Mouse (Mus musculus): ENCODE results near the gene Scgb1a1. TPM values are rescaled to one million over a fixed set of nuclear protein-coding genes. Genes with fewer than 3 reads are reported as not detected.

Gene Scgb1a1
- polyA plus RNA-seq, 1 experiment, result not detected

DNA sequence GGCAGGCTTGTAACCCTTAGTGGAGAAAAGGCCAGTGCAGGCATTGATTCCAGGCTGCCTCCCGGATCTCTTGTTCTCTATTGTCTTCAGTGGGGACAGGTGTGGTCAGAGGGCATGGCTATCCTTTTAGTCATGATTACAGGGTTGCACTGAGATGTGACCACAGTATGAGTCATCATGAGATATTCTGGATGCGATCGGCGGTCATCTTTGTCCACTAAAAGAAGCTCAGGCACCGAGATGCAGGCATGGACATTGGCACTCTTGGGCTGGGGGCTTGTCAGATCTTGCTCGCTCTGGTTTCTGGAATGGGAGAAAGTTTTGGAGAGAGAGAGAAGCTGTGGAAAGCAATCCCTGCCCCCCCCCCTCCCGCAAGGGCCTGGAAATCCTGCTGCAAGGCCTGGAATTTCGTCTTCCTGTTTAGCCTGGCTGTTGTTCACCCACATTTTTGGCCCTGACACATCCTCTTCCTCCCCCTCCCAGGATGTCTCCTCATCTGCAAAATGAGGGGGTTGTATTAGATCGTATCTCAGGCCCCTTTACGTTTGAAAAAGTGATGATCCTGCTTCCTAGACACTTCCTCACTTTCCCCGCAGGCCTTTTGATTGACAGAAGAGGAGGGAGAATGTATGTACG is 13.9 kb downstream of the Scgb1a1 start:
- Histone ChIP-seq H3K9me3 (ENCODE audit: control insufficient read depth, low read length) (no peaks in the 10 kb centered on the region), H3K4me3 (replicated peaks) (no peak overlapping the region), H3K36me3 (ENCODE audit: control insufficient read depth) (no peaks in the 10 kb centered on the region), H3K4me1 (ENCODE audit: control insufficient read depth) (no peaks in the 10 kb centered on the region), H3K27me3 (ENCODE audit: control insufficient read depth) (no peaks in the 10 kb centered on the region)
- no peak for TF ChIP-seq GATA1 (IDR thresholded peaks at IDR 0.05; ENCODE audit: low read length)
- no peak for TF ChIP-seq TAL1 (IDR thresholded peaks at IDR 0.05; ENCODE audit: low read length)

DNA sequence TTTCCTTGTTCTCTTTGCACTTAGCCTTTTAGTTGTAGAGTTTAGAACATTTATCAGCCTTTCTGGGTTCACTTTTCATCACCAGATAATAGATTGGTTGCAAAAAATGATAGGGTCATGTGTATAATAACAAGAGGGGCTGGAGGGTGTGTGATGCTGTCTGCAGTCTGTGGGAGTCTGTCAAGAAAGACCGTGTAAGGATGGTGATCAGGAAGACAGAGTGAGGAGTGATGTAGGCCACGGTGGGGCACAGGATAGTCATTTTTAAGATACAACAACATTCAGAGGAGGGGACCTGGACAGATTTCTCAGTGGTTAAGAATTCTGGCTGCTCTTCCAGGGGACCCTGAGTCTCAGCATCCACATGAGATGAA is 15.6 kb downstream of the Scgb1a1 start:
- H3K4me3 ChIP-seq (replicated peaks), result no peak overlapping the region
- H3K36me3 ChIP-seq (ENCODE audit: control insufficient read depth), result no peaks in the 10 kb centered on the region
- TF ChIP-seq TAL1 (IDR thresholded peaks at IDR 0.05; ENCODE audit: low read length) (no peak), GATA1 (IDR thresholded peaks at IDR 0.05; ENCODE audit: low read length) (no peak)
- no peaks in the 10 kb centered on the region for H3K4me1 ChIP-seq (ENCODE audit: control insufficient read depth)
- H3K9me3 ChIP-seq (ENCODE audit: control insufficient read depth, low read length), result no peaks in the 10 kb centered on the region
- H3K27me3 ChIP-seq (ENCODE audit: control insufficient read depth), result no peaks in the 10 kb centered on the region

DNA sequence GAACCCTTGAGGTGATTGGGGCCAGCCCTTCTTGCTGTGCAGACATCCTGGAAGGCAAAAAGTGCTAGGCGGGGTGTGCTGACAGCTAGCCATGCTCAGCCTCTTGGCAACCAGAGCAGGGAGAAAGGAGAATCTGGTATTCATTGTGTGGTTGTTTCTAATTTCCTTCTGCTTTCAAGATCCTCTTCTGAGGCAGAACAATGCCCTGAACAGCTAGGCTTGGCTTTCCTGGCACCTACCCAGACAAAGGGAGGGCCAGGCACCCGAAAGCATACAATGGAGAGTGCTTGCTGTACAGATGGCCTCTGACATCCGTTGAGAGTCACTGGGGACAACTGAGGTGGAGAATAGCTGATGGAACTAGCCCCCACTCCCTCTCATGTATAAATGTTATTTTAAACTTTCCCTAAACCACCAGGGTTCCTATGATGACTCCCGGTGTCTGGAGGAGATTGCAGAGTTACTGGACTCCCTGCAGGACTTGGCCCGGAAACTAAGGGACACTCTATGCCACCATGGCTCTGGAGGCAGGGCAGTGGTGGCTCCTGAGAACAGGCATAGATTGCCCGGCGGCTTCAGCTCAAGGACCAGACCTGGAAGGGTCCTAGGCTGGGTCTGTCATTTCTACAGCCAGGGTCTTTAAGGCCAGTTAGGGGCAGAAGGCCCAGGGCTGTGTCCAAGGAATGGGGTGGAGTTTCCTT is 16.2 kb downstream of the Scgb1a1 start:
- no peak for TF ChIP-seq GATA1 (IDR thresholded peaks at IDR 0.05; ENCODE audit: low read length)
- no peak for TF ChIP-seq TAL1 (IDR thresholded peaks at IDR 0.05; ENCODE audit: low read length)
- Histone ChIP-seq H3K4me3 (replicated peaks) (no peak overlapping the region), H3K9me3 (ENCODE audit: control insufficient read depth, low read length) (no peaks in the 10 kb centered on the region), H3K4me1 (ENCODE audit: control insufficient read depth) (no peaks in the 10 kb centered on the region), H3K36me3 (ENCODE audit: control insufficient read depth) (no peaks in the 10 kb centered on the region), H3K27me3 (ENCODE audit: control insufficient read depth) (no peaks in the 10 kb centered on the region)

DNA sequence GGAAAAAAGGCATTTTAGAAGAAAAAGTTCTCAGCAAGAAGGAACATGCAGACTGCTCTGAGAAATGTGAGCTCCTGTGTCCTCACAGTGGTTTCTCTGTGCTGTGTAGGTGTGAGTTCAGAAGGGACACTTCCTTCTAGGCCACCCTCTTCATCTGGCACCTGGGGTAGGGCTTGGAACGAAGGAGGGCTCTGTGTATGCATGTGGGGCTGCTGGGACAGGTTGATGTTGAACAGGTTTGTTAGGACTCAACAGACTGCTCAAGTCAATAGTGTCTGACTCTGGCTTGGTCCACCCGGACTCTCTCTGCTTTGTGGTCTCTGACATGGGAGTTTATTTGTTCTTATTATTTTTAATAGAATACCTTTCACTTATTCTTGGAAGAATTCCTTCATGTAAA is 17.4 kb downstream of the Scgb1a1 start:
- Histone ChIP-seq H3K36me3 (ENCODE audit: control insufficient read depth) (no peaks in the 10 kb centered on the region), H3K9me3 (ENCODE audit: control insufficient read depth, low read length) (no peaks in the 10 kb centered on the region), H3K27me3 (ENCODE audit: control insufficient read depth) (no peaks in the 10 kb centered on the region), H3K4me1 (ENCODE audit: control insufficient read depth) (peaks cover 2% of the 10 kb centered on the region), H3K4me3 (replicated peaks) (no peak overlapping the region)
- no peak for TF ChIP-seq TAL1 (IDR thresholded peaks at IDR 0.05; ENCODE audit: low read length)
- no peak for TF ChIP-seq GATA1 (IDR thresholded peaks at IDR 0.05; ENCODE audit: low read length)

DNA sequence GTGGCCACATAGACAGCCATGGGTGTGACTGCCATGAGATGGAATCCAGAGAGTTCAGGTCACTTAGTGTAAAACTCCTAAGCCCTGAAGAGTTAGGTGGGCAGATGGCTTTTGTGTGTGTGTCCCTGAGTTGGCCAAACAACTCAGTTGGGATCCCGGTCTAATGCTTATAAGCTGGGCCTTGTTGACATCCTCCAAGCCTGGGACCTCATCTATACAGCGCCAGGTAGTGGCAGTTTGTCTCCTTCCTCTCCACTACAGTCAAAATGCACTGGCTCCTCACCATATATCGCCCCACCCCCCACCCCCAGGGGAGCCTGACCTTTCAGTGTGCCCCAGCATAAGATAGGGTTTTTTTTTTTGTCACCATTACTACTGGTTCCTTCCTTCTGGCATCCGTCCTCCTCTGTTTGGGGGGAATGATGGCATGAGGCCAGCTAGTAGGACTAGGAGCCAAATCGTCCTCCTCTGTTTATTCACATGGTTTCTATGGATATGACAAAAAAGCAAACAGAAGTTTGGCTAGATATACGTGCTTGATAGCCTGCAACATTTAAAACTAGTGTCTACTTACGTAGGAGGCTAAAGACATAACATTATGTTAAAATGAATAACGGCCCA is 18.0 kb downstream of the Scgb1a1 start:
- TF ChIP-seq TAL1 (IDR thresholded peaks at IDR 0.05; ENCODE audit: low read length) (no peak), GATA1 (IDR thresholded peaks at IDR 0.05; ENCODE audit: low read length) (no peak)
- H3K27me3 ChIP-seq (ENCODE audit: control insufficient read depth), result no peaks in the 10 kb centered on the region
- no peak overlapping the region for H3K4me3 ChIP-seq (replicated peaks)
- H3K4me1 ChIP-seq (ENCODE audit: control insufficient read depth), result peaks cover 2% of the 10 kb centered on the region
- no peaks in the 10 kb centered on the region for H3K9me3 ChIP-seq (ENCODE audit: control insufficient read depth, low read length)
- H3K36me3 ChIP-seq (ENCODE audit: control insufficient read depth), result no peaks in the 10 kb centered on the region

DNA sequence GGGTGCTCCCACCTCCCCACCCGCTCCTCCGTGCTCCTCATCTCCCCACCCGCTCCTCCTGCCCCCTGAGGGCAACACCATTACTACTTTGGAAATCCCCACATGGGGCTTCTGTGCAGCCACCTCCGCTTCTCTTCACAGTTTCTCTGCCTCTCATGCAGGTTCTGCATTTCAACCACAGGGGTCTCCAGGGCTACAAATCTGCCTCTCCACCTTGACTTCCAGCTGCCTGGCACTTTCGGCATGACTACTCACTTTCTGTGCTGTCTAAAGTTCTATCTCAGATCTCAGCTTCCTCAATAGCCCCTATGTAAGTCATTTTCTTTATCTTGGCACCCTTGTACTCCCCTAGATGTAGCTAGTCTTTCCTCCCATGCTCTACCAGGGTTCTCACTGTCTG is 20.5 kb downstream of the Scgb1a1 start:
- Histone ChIP-seq H3K9me3 (ENCODE audit: control insufficient read depth, low read length) (no peaks in the 10 kb centered on the region), H3K4me1 (ENCODE audit: control insufficient read depth) (peaks cover 2% of the 10 kb centered on the region), H3K27me3 (ENCODE audit: control insufficient read depth) (no peaks in the 10 kb centered on the region), H3K4me3 (replicated peaks) (no peak overlapping the region), H3K36me3 (ENCODE audit: control insufficient read depth) (no peaks in the 10 kb centered on the region)
- TF ChIP-seq GATA1 (IDR thresholded peaks at IDR 0.05; ENCODE audit: low read length) (no peak), TAL1 (IDR thresholded peaks at IDR 0.05; ENCODE audit: low read length) (no peak)

DNA sequence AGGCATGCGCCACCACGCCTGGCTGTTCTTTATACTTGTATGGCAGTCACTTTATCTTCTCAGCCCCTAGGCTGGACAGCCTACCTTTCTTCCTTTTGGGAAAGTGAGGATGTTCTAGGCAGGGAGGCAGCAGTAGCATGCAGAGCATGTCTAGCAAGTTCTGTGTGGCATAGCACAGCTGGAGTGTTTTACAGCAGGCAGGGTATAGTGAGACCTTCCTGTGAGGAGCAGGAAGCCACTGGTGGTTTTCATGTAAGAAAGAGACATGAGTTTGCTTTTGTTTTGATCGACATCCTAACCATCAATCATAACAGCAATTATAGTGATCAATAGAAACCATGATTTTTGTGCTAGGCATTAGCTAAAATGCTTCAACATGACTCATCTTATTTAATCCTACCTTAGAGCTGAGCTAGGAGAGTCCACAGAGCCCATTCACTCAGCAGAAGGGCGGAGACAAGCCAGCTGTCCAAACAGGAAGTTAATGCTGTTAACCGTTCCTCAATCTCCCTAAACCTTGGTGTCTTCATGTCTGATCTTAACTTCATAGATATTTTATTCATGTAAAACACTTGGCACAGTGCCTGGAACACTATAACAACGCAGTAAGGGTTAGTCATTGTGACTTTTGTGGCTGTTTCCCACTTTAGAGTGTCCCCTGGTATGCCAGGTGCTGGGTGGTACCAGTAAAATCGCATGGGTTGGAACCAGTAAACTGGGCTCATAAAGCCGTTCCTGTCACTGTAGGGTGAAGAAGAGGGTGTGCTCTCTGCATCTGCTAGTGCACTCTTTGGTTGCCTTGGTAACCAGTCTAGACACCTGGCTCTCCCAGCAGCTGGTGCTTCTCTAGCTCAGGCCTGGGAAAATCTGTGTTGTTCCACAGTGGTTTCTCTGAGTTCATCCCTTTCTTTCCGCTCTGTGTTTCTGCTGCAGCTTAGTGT is 21.9 kb downstream of the Scgb1a1 start:
- Histone ChIP-seq H3K4me1 (ENCODE audit: control insufficient read depth) (peaks cover 2% of the 10 kb centered on the region), H3K4me3 (replicated peaks) (no peak overlapping the region), H3K27me3 (ENCODE audit: control insufficient read depth) (no peaks in the 10 kb centered on the region), H3K36me3 (ENCODE audit: control insufficient read depth) (no peaks in the 10 kb centered on the region), H3K9me3 (ENCODE audit: control insufficient read depth, low read length) (no peaks in the 10 kb centered on the region)
- no peak for TF ChIP-seq TAL1 (IDR thresholded peaks at IDR 0.05; ENCODE audit: low read length)
- TF ChIP-seq GATA1 (IDR thresholded peaks at IDR 0.05; ENCODE audit: low read length), result no peak

DNA sequence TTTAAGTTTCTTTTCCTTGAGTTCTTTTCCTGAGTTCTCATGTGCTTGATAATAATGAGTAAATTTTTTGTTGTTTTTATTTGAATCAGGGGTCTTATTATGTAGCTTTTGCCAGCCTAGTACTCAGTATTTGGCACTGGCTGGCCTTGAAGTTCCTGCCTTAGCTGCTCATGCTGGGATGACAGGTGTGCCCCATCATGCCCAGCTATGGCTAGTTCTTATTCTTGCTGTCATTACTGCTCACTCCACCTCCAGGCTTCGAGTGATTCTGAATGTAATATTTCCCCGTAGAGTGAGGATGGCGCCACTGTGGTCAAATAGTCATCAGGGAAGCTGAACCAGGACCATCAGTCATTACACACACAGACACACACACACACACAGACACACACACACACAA is 23.9 kb downstream of the Scgb1a1 start:
- Histone ChIP-seq H3K36me3 (ENCODE audit: control insufficient read depth) (no peaks in the 10 kb centered on the region), H3K4me1 (ENCODE audit: control insufficient read depth) (peaks cover 6% of the 10 kb centered on the region), H3K4me3 (replicated peaks) (no peak overlapping the region), H3K9me3 (ENCODE audit: control insufficient read depth, low read length) (no peaks in the 10 kb centered on the region), H3K27me3 (ENCODE audit: control insufficient read depth) (no peaks in the 10 kb centered on the region)
- no peak for TF ChIP-seq GATA1 (IDR thresholded peaks at IDR 0.05; ENCODE audit: low read length)
- no peak for TF ChIP-seq TAL1 (IDR thresholded peaks at IDR 0.05; ENCODE audit: low read length)
